Mouse (Mus musculus): ENCODE measurements around the gene Trex1. TPM values are rescaled to one million over a fixed set of nuclear protein-coding genes. Genes with fewer than 3 reads are reported as not detected.

Trex1 gene
- polyA plus RNA-seq, 1 experiment from 2014 or later, result 7.1 TPM

GRCm38 (mm10) chr9:109008994-109009635 is 50.4 kb downstream of the Trex1 start:
- Histone ChIP-seq H3K9me3 (no peaks in the 10 kb centered on the region), H3K27ac (no peak overlapping the region), H3K4me3 (replicated peaks) (no peak overlapping the region), H3K27me3 (no peaks in the 10 kb centered on the region), H3K4me1 (replicated peaks) (peaks cover 13% of the 10 kb centered on the region), H3K36me3 (peaks cover 27% of the 10 kb centered on the region; the same call in 1 of the 2 replicates), H3K9ac (replicated peaks) (no peak overlapping the region), H3K4me2 (no peak overlapping the region)
- WGBS, result 65% methylated on average over 10 of the region's 10 CpGs
- 0 out of 2 replicates have a peak, but pooled peaks have one; percentile 16 for ATAC-seq (ENCODE audit: insufficient number of reproducible peaks, insufficient read depth, low FRiP score, low TSS enrichment, low read depth)

DNA sequence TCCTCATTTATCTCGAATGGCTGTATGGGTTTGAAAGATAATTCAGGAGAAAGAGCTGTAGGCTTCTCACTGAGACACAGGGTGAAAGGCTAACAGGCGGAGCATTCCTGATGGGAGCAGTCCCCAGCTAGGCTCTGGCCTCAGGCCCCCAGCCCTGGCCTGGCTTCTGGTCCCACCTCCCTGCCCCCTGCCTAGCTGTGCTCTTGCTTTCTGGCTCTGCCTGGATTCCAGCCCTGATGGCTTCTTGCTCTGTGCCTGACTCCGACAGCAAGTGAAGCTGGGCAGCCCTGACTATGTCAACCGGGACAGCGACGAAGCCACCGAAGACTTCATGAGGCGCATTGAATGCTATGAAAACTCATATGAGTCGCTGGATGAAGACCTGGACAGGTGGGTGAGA is 51.5 kb downstream of the Trex1 start:
- no peak overlapping the region for H3K9ac ChIP-seq (replicated peaks)
- WGBS, result 90% methylated on average over 9 of the region's 9 CpGs

More for the DNA sequence above, 51.5 kb downstream of the Trex1 start:
- H3K4me1 ChIP-seq (replicated peaks), result peaks cover 13% of the 10 kb centered on the region
- no peak overlapping the region for H3K4me3 ChIP-seq (replicated peaks)
- H3K27ac ChIP-seq, result no peak overlapping the region
- no peak for ATAC-seq (ENCODE audit: insufficient number of reproducible peaks, insufficient read depth, low FRiP score, low TSS enrichment, low read depth)
- no peak overlapping the region for H3K4me2 ChIP-seq
- no peaks in the 10 kb centered on the region for H3K9me3 ChIP-seq
- H3K36me3 ChIP-seq, result peaks cover 27% of the 10 kb centered on the region; the same call in 1 of the 2 replicates
- no peaks in the 10 kb centered on the region for H3K27me3 ChIP-seq

Other genes with a start within 250 kb of the Trex1 start
- 0.14 and 0.30 TPM in 2 replicates for gene Celsr3, start 233.4 kb downstream of the Trex1 start, polyA plus RNA-seq (2016; fragmentation: Nextera tagmentation; extraction: Ambion mirVana)
- gene Slc26a6, start 206.5 kb downstream of the Trex1 start, polyA plus RNA-seq (2016; fragmentation: Nextera tagmentation; extraction: Ambion mirVana), result 16.3 and 20.1 TPM in 2 replicates
- gene Tmem89, start 145.1 kb downstream of the Trex1 start, polyA plus RNA-seq (2016; fragmentation: Nextera tagmentation; extraction: Ambion mirVana), result not detected in 2 replicates
- 439 and 444 TPM in 2 replicates for gene Uqcrc1, start 123.1 kb downstream of the Trex1 start, polyA plus RNA-seq (2016; fragmentation: Nextera tagmentation; extraction: Ambion mirVana)
- 8.0 TPM in 2 replicates for gene Col7a1, start 106.1 kb downstream of the Trex1 start, polyA plus RNA-seq (2016; fragmentation: Nextera tagmentation; extraction: Ambion mirVana)
- gene Ucn2, start 73.7 kb downstream of the Trex1 start, polyA plus RNA-seq (2016; fragmentation: Nextera tagmentation; extraction: Ambion mirVana), result 0.37 TPM in 1 of 2 replicates, not detected in the other
- 13.4 and 16.3 TPM in 2 replicates for gene Pfkfb4, start 68.0 kb downstream of the Trex1 start, polyA plus RNA-seq (2016; fragmentation: Nextera tagmentation; extraction: Ambion mirVana)
- 49.1 and 55.2 TPM in 2 replicates for gene Shisa5, start 21.2 kb downstream of the Trex1 start, polyA plus RNA-seq (2016; fragmentation: Nextera tagmentation; extraction: Ambion mirVana)
- 31.6 and 33.4 TPM in 2 replicates for gene Atrip, start 14.4 kb upstream of the Trex1 start, polyA plus RNA-seq (2016; fragmentation: Nextera tagmentation; extraction: Ambion mirVana)
- gene Ccdc51, start 22.8 kb upstream of the Trex1 start, polyA plus RNA-seq (2016; fragmentation: Nextera tagmentation; extraction: Ambion mirVana), result 12.8 and 13.9 TPM in 2 replicates
- gene Tma7, start 22.9 kb upstream of the Trex1 start, polyA plus RNA-seq (2016; fragmentation: Nextera tagmentation; extraction: Ambion mirVana), result 840 and 867 TPM in 2 replicates
- gene Plxnb1, start 35.7 kb upstream of the Trex1 start, polyA plus RNA-seq (2016; fragmentation: Nextera tagmentation; extraction: Ambion mirVana), result 22.2 and 25.7 TPM in 2 replicates
- gene Fbxw21, start 102.3 kb upstream of the Trex1 start, polyA plus RNA-seq (2016; fragmentation: Nextera tagmentation; extraction: Ambion mirVana), result not detected in 2 replicates
- not detected in 2 replicates for gene Fbxw13, start 136.2 kb upstream of the Trex1 start, polyA plus RNA-seq (2016; fragmentation: Nextera tagmentation; extraction: Ambion mirVana)
- not detected in 2 replicates for gene Fbxw20, start 175.0 kb upstream of the Trex1 start, polyA plus RNA-seq (2016; fragmentation: Nextera tagmentation; extraction: Ambion mirVana)
- not detected in 2 replicates for gene Fbxw14, start 227.9 kb upstream of the Trex1 start, polyA plus RNA-seq (2016; fragmentation: Nextera tagmentation; extraction: Ambion mirVana)

Data from limb, embryonic 12.5 days (tissue).